Mouse (Mus musculus) adrenal gland, postnatal 0 days (tissue): ENCODE results near the gene Serpina1c. TPM values are rescaled to one million over a fixed set of nuclear protein-coding genes. Genes with fewer than 3 reads are reported as not detected.

Experiments
- polyA plus RNA-seq: library from polyadenylated mRNA; unstranded; fragments of >200 nt; fragmentation: Nextera tagmentation; extraction: Ambion mirVana; gene quantifications from 2 replicates; pipeline ENCODE4 v1.2.1, GENCODE M21; 2015

Gene Serpina1c
- 28.3 and 41.0 TPM in 2 replicates for polyA plus RNA-seq

DNA sequence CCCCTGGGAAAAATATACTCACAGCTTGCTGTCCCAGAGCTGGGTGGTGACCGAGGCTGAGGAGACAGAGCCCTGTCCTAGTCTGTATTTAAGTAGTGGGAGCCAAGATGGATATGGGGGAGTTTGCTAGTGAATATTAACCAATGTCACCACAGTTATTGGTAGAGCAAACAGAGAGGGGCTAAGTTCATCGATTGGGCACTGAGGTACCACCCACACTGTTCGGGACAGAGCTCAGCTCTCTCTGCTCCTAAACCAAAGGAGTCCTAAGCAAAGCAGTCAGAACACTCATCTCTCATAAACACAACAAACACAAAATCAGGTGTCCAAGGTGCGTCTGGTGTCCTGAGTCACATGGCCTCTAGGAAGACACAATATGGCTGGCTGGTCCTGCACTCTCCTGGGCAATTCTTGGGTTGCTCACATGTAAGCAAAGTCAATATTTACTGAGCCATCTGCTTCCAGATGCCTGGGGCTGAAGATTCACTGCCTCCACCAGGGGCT is at the start of gene Serpina1c:
Serpina1c (minus strand) TSS at position 51 of the 504 bp plus-strand sequence.

DNA sequence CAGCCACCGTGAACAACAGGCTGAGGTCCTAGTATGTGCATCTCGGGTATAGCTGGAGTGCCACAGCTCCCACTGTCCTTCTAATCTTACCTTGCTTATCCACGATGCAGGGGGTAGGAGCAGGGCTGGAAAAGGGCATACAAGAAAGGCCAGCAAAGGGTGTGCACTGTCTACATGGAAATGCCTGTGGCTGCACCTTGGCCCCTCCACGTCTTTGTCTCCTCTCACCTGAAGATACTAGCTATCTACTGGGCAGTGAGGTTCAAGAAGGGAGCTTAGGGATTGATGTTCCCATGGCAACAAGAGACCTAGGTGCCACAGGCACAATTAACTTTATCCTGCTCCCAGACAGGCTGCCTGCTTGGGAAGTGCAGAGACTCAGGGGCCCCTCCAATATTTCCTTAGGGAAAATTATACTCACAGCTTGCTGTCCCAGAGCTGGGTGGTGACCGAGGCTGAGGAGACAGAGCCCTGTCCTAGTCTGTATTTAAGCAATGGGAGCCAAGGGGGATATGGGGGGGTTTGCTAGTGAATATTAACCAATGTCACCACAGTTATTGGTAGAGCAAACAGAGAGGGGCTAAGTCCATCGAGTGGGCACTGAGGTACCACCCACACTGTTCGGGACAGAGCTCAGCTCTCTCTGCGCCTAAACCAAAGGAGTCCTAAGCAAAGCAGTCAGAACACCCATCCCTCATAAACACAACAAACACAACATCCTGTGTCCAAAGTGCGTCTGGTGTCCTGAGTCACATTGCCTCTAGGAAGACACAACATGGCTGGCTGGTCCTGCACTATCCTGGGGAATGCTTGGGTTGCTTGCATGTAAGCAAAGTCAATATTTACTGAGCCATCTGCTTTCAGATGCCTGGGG is 41.3 kb downstream of the Serpina1c start, which contains the start of gene Serpina1a:
Serpina1a (minus strand) TSS at position 462 of the 874 bp plus-strand sequence.

Other genes with a start within 250 kb of the Serpina1c start
- gene Serpina6, start 247.7 kb downstream of the Serpina1c start, polyA plus RNA-seq = 0.65 and 0.69 TPM in 2 replicates
- gene Serpina16, start 228.7 kb downstream of the Serpina1c start, polyA plus RNA-seq = 0.08 TPM in 1 of 2 replicates, not detected in the other
- not detected in 2 replicates for gene Serpina1f, start 209.4 kb downstream of the Serpina1c start, polyA plus RNA-seq
- gene Serpina1d, start 131.3 kb downstream of the Serpina1c start, polyA plus RNA-seq = 59.0 and 87.8 TPM in 2 replicates
- gene Serpina1b, start 74.5 kb downstream of the Serpina1c start, polyA plus RNA-seq = 70.9 and 103 TPM in 2 replicates
- 65.9 and 92.8 TPM in 2 replicates for gene Serpina1a, start 41.3 kb downstream of the Serpina1c start, polyA plus RNA-seq
- 102 and 144 TPM in 2 replicates for gene Serpina1e, start 54.1 kb upstream of the Serpina1c start, polyA plus RNA-seq
- gene Serpina11, start 85.1 kb upstream of the Serpina1c start, polyA plus RNA-seq = 5.1 and 6.6 TPM in 2 replicates
- gene Serpina9, start 108.9 kb upstream of the Serpina1c start, polyA plus RNA-seq = 0.12 TPM in 1 of 2 replicates, not detected in the other
- gene Serpina12, start 139.6 kb upstream of the Serpina1c start, polyA plus RNA-seq = not detected in 2 replicates
- gene Serpina5, start 196.2 kb upstream of the Serpina1c start, polyA plus RNA-seq = 0.08 and 0.23 TPM in 2 replicates
- gene Serpina3a, start 207.8 kb upstream of the Serpina1c start, polyA plus RNA-seq = not detected in 2 replicates
- gene Serpina3b, start 223.1 kb upstream of the Serpina1c start, polyA plus RNA-seq = not detected in 2 replicates
- gene Serpina3c, start 249.0 kb upstream of the Serpina1c start, polyA plus RNA-seq = 1.5 and 1.9 TPM in 2 replicates